Mouse (Mus musculus): Measurements from ENCODE around the gene Med13l.

GRCm38 (mm10) chr5:118754191-118754759 is 193.8 kb downstream of the Med13l start:
- no peak for TF ChIP-seq POLR2A (IDR thresholded peaks at IDR 0.05; ENCODE audit: low read depth, low read length)
- no peak for TF ChIP-seq CTCF (conservative IDR thresholded peaks at IDR 0.05; ENCODE audit: insufficient read depth, insufficient read length, low read depth, low read length)
